Mouse (Mus musculus) forebrain, postnatal 0 days (tissue): ENCODE data around the gene Gstm7. TPM values are rescaled to one million over a fixed set of nuclear protein-coding genes. Genes with fewer than 3 reads are reported as not detected.
A peak's percentile ranks its signal among the peaks of the same experiment; 100 is the strongest.
"Not testable (repeated sequence)": the region's sequence is repeated elsewhere in the genome, so short reads cannot be mapped to it uniquely, and the experiment has no call there.

Source experiments
- ATAC-seq: fragments of 200-750 bp; cut with Nextera tagmentation; 2 replicates; pipeline ENCODE4 v1.8.0; 2017; ENCODE audit warnings: mild to moderate bottlenecking, moderate library complexity
- DNase-seq: peaks from one replicate; pipeline ENCODE4 v3.0.0-alpha.2; 2015
- H3K27ac ChIP-seq: fragments of 300-500 bp; sonication (generic); 2 replicates; pipeline ENCODE4 v1.5.1; 2014; ENCODE audit warnings: low read depth, mild to moderate bottlenecking, antibody characterized with exemption, low read length, moderate library complexity, mixed read lengths
- H3K27me3 ChIP-seq: fragments of 300-500 bp; sonication (generic); 2 replicates; pipeline ENCODE4 v1.6.1; 2014; ENCODE audit warnings: mild to moderate bottlenecking, low read length, mixed read lengths; ENCODE audit not compliant: insufficient read depth
- H3K36me3 ChIP-seq: fragments of 300-500 bp; sonication (generic); 2 replicates; pipeline ENCODE4 v1.6.1; 2014; ENCODE audit warnings: mild to moderate bottlenecking, moderate library complexity; ENCODE audit not compliant: insufficient read depth
- H3K4me1 ChIP-seq: fragments of 300-500 bp; sonication (generic); 2 replicates; pipeline ENCODE4 v1.6.1; 2014; ENCODE audit warnings: antibody characterized with exemption; ENCODE audit not compliant: insufficient read depth
- H3K4me2 ChIP-seq: fragments of 300-500 bp; sonication (generic); 2 replicates; pipeline ENCODE4 v1.6.1; 2014; ENCODE audit warnings: low read depth, mild to moderate bottlenecking, moderate library complexity
- H3K4me3 ChIP-seq: fragments of 300-500 bp; sonication (generic); 2 replicates; pipeline ENCODE4 v1.5.1; 2014; ENCODE audit warnings: low read depth, low read length, mixed read lengths
- H3K9ac ChIP-seq: fragments of 300-500 bp; sonication (generic); 2 replicates; pipeline ENCODE4 v1.6.1; 2014; ENCODE audit warnings: mild to moderate bottlenecking
- H3K9me3 ChIP-seq: fragments of 300-500 bp; sonication (generic); 2 replicates; pipeline ENCODE4 v1.6.1; 2016; ENCODE audit warnings: low read length
- CTCF ChIP-seq: sonication (generic); IDR thresholded peaks from 2 replicates; pipeline ENCODE4 v1.5.1; 2016; ENCODE audit warnings: antibody characterized with exemption, control low read depth, low read depth
- WGBS: fragments of 180-500 bp; shearing (Covaris S2); extraction: QIAGEN DNeasy Blood & Tissue Kit; methylation state at CpG from one replicate; pipeline ENCODE4 v1.1.7; 2014; 5-methylcytosine and 5-hydroxymethylcytosine counted together
- polyA plus RNA-seq: library from polyadenylated mRNA; unstranded; fragments of >200 nt; fragmentation: Nextera tagmentation; extraction: Ambion mirVana; gene quantifications from 2 replicates; pipeline ENCODE4 v1.2.1, GENCODE M21; 2015
- total RNA-seq: library from RNA; depleted of rRNA; stranded (reverse); fragments of >200 nt; gene quantifications from 2 replicates; pipeline ENCODE4 v1.2.3, GENCODE M21; 2014

Gene Gstm7
- total and polyA plus RNA-seq, 2 experiments from 2014 or later: 32.2 to 42.4 TPM

GRCm38 (mm10) chr3:107966631-107967030 is 35.0 kb upstream of the Gstm7 start:
- no peaks in the 10 kb centered on the region for H3K36me3 ChIP-seq
- no peak overlapping the region for H3K4me2 ChIP-seq
- WGBS: 94% methylated on average over 5 of the region's 5 CpGs
- no peaks in the 10 kb centered on the region for H3K9me3 ChIP-seq
- no peak for TF ChIP-seq CTCF
- no peaks in the 10 kb centered on the region for H3K4me1 ChIP-seq
- DNase-seq (no peak), ATAC-seq (no peak)
- H3K4me3 ChIP-seq: no peak overlapping the region
- H3K27me3 ChIP-seq: no peaks in the 10 kb centered on the region
- no peak overlapping the region for H3K27ac ChIP-seq
- no peak overlapping the region for H3K9ac ChIP-seq

GRCm38 (mm10) chr3:107965592-107965991 is 34.0 kb upstream of the Gstm7 start:
- no peaks in the 10 kb centered on the region for H3K27me3 ChIP-seq
- no peak overlapping the region for H3K4me2 ChIP-seq
- H3K36me3 ChIP-seq: no peaks in the 10 kb centered on the region
- no peak for ATAC-seq
- no peak for DNase-seq
- H3K4me1 ChIP-seq: no peaks in the 10 kb centered on the region
- WGBS: 69% methylated on average over 1 of the region's 1 CpGs
- TF ChIP-seq CTCF: no peak
- no peak overlapping the region for H3K4me3 ChIP-seq
- H3K9ac ChIP-seq: no peak overlapping the region
- H3K9me3 ChIP-seq: no peaks in the 10 kb centered on the region
- H3K27ac ChIP-seq: no peak overlapping the region

DNA sequence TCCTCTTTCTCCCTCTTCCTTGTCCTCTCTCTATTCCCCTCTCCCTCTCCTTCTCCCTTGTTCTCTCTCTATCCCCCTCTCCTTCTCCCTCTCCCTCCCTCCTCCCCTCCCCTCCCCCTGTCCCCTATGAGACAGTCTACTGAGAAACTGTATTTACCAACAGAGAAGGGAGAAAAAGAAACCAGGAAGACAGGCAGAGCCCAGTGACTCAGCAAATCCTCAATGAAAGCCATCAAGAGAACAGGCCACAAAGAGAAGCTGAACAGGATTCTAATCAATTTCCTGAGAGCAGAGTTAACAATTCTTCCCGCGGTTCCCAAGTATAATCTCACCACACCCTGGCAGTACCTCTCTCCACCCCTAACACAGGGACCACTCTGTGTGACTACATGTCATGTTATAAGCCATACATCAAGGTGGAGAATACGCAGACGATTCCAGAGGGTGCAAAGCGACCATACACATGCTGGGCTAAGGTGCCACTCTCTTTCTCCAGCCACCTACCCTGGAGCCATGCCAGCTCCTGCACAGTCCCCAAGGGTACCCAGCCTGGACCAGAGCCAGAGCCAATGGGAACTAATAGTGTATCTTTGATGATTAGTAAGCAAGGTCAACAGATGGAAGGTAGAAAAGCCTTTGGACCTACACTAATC is 33.2 kb upstream of the Gstm7 start:
- Histone ChIP-seq H3K36me3 (no peaks in the 10 kb centered on the region), H3K27me3 (no peaks in the 10 kb centered on the region), H3K4me3 (no peak overlapping the region), H3K4me2 (no peak overlapping the region), H3K4me1 (no peaks in the 10 kb centered on the region), H3K9ac (no peak overlapping the region), H3K27ac (no peak overlapping the region), H3K9me3 (no peaks in the 10 kb centered on the region)
- no peak for TF ChIP-seq CTCF
- 55% methylated on average over 5 of the region's 5 CpGs for WGBS
- ATAC-seq: 0 out of 2 replicates have a peak, but pooled peaks have one; percentile 25
- no peak for DNase-seq

- Histone ChIP-seq H3K4me2 (no peak overlapping the region), H3K9ac (no peak overlapping the region), H3K4me1 (no peaks in the 10 kb centered on the region), H3K27ac (no peak overlapping the region), H3K9me3 (no peaks in the 10 kb centered on the region), H3K4me3 (no peak overlapping the region), H3K36me3 (no peaks in the 10 kb centered on the region), H3K27me3 (no peaks in the 10 kb centered on the region)
- TF ChIP-seq CTCF: no peak
- 96% methylated on average over 4 of the region's 4 CpGs for WGBS
- no peak for DNase-seq
- no peak for ATAC-seq
These were observed 32.4 kb upstream of the Gstm7 start for GRCm38 (mm10) chr3:107964026-107964425.

GRCm38 (mm10) chr3:107955260-107955659 is 23.6 kb upstream of the Gstm7 start:
- not testable (repeated sequence) for H3K27ac ChIP-seq, ATAC-seq, H3K27me3 ChIP-seq, H3K4me3 ChIP-seq, H3K4me2 ChIP-seq, H3K4me1 ChIP-seq, H3K36me3 ChIP-seq, H3K9ac ChIP-seq, DNase-seq, H3K9me3 ChIP-seq
- 92% methylated on average over 9 of the region's 9 CpGs for WGBS

DNA sequence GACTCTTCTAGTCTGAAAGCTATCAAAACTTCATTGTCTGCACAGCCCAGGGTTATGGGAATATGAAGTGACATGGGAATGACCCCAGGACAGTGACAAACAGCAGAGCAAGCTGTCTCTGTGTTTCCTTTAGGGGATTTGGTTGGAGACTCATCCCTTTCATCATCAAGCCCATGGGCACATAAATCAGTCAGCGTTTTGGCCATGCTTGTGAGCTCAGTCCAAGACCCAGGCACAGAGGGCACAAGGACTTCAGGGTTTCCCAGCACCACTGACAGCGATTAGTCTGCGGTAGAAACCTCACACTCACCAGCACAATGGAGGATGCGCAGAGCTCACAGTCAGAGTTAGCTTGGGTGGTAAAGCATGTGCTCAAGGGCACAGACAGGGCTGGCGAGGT is 22.3 kb upstream of the Gstm7 start:
- ATAC-seq: peak; percentile 7; the same call in 1 of the 2 replicates
- no peaks in the 10 kb centered on the region for H3K9me3 ChIP-seq
- no peak overlapping the region for H3K27ac ChIP-seq
- no peak overlapping the region for H3K4me3 ChIP-seq
- 80% methylated on average over 5 of the region's 5 CpGs for WGBS
- no peak overlapping the region for H3K4me2 ChIP-seq
- no peaks in the 10 kb centered on the region for H3K27me3 ChIP-seq
- no peak overlapping the region for H3K9ac ChIP-seq
- no peak for DNase-seq
- H3K4me1 ChIP-seq: 0 out of 2 replicates have a peak, but pooled peaks cover 3% of the 10 kb centered on the region
- no peaks in the 10 kb centered on the region for H3K36me3 ChIP-seq
- TF ChIP-seq CTCF: no peak

DNA sequence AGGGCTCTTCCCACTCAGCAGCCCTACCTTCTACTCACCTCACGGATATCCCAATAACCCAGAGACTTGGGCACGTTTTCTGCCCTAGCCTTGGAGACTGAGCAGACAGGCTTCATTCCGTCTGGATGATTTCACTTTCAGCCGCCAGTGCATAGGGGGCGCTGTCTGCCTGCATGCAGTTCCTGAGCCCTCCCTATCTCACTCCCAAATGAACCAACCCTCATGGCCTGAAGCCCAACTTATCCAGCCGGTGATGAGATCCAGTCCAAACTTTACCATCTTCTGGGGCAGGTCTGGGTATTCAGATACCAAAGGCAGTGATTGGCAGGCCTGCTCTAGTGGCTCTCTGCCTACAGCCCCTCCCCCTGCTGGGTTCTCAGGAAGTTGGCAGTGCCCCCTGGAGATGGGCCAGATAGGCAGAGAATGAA is 21.7 kb upstream of the Gstm7 start:
- peak; percentile 82 for DNase-seq
- Histone ChIP-seq H3K4me1 (0 out of 2 replicates have a peak, but pooled peaks cover 3% of the 10 kb centered on the region), H3K4me3 (no peak overlapping the region), H3K9me3 (no peaks in the 10 kb centered on the region), H3K27ac (no peak overlapping the region), H3K27me3 (no peaks in the 10 kb centered on the region), H3K9ac (no peak overlapping the region), H3K4me2 (no peak overlapping the region), H3K36me3 (no peaks in the 10 kb centered on the region)
- peak; percentile 89 for ATAC-seq
- TF ChIP-seq CTCF: peak; percentile 79
- 24% methylated on average over 6 of the region's 6 CpGs for WGBS
